Mouse (Mus musculus): ENCODE data around the gene Vmn1r237. TPM values are rescaled to one million over a fixed set of nuclear protein-coding genes. Genes with fewer than 3 reads are reported as not detected.
A peak's percentile ranks its signal among the peaks of the same experiment; 100 is the strongest.

Vmn1r237 gene
- total RNA-seq (2021): not detected
- long read RNA-seq, experiment 1: 0 reads
- long read RNA-seq, experiment 2: 0 reads

GRCm38 (mm10) chr17:21311565-21311964, at the start of gene Vmn1r237:
Gene Vmn1r237 (plus strand): TSS chr17:21311865.
- DNase-seq (ENCODE audit: low spot score in 2 of 2): no peak

- peak; percentile 41 to 71 for DNase-seq (ENCODE audit: low spot score in 2 of 2)
Measured at GRCm38 (mm10) chr17:21272103-21272502, 39.6 kb upstream of the Vmn1r237 start.

- no peak for DNase-seq (ENCODE audit: low spot score in 2 of 2)
Measured at GRCm38 (mm10) chr17:21282642-21283041, 29.0 kb upstream of the Vmn1r237 start, which contains the start of gene Vmn1r236. Gene Vmn1r236 (plus strand): TSS chr17:21282942.

GRCm38 (mm10) chr17:21284395-21284794, 27.3 kb upstream of the Vmn1r237 start:
- DNase-seq (ENCODE audit: low spot score in 2 of 2): no peak

- no peak for DNase-seq (ENCODE audit: low spot score in 2 of 2)
Measured at GRCm38 (mm10) chr17:21289695-21290094, 22.0 kb upstream of the Vmn1r237 start.

Small RNA genes lying within 50 kb of the gene (microRNA-seq; reads per million reads assigned to microRNA genes)
- gene Gm26384: 0 reads per million in 2 experiments

Other genes starting within 250 kb of the Vmn1r237 start
- not detected for gene Vmn1r234, start 85.8 kb upstream of the Vmn1r237 start, total RNA-seq (2021)
- gene Vmn1r235, start 55.5 kb upstream of the Vmn1r237 start, total RNA-seq (2021): not detected
- gene Vmn1r236, start 28.9 kb upstream of the Vmn1r237 start, total RNA-seq (2021): not detected
- 1 to 10 TPM; 1.4 to 1.8 TPM for gene Zfp677, start 71.9 kb downstream of the Vmn1r237 start, total RNA-seq (2021)
- 1 to 10 TPM; 1.2 to 1.4 TPM for gene Zfp54, start 111.4 kb downstream of the Vmn1r237 start, total RNA-seq (2021)
- 1 to 10 TPM; 4.6 to 4.8 TPM for gene Zfp51, start 138.5 kb downstream of the Vmn1r237 start, total RNA-seq (2021)
- 1 to 10 TPM; 4.7 to 4.9 TPM for gene Zfp53, start 177.1 kb downstream of the Vmn1r237 start, total RNA-seq (2021)
- 1 to 10 TPM; 6.5 to 7.3 TPM for gene Zfp52, start 223.7 kb downstream of the Vmn1r237 start, total RNA-seq (2021)

Data from left cerebral cortex, adult 18-20 months (tissue).